Mouse (Mus musculus) olfactory bulb, adult 2 months (tissue): ENCODE measurements around the gene 9130019O22Rik.

Experiments
- CTCF ChIP-seq: fragments of 200-500 bp; IDR thresholded peaks from 2 replicates; pipeline ENCODE4 v1.5.1; 2012; ENCODE audit warnings: low read depth, mild to moderate bottlenecking, low read length, moderate library complexity; ENCODE audit not compliant: insufficient read depth
- POLR2A ChIP-seq: fragments of 200-500 bp; IDR thresholded peaks from 2 replicates; pipeline ENCODE4 v1.6.1; 2012; ENCODE audit warnings: mild to moderate bottlenecking, low read depth, low read length, moderate library complexity; ENCODE audit not compliant: insufficient read depth

DNA sequence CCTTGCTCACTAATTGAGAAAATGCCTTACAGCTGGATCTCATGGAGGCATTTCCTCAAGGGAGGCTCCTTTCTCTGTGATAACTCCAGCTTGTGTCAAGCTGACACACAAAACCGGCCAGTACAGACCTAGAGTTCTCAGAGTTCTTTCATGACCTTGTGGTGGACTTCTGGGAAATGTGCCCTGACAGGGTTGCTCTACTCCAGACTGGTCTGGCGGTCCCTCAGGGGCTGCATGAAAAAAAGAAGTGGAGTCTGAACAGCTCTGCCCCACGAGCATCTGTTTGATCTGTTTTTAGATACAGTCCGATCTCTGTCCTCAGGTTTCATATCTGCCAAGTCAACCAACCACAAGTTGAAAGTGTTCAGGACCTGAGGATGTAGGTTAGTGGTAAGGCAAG is 49.3 kb downstream of the 9130019O22Rik start:
- TF ChIP-seq CTCF (no peak), POLR2A (no peak)
